Mouse (Mus musculus) kidney, adult 2 months (tissue): Measurements from ENCODE around the gene Creb3l2.

Experiments used
- CTCF ChIP-seq: fragments of 200-500 bp; conservative IDR thresholded peaks from 2 replicates; pipeline ENCODE4 v1.5.1; 2011; ENCODE audit warnings: low read depth, mild to moderate bottlenecking, control low read depth, low read length, moderate library complexity, mixed read lengths; ENCODE audit not compliant: insufficient read depth, insufficient read length
- POLR2A ChIP-seq: fragments of 200-500 bp; IDR thresholded peaks from one replicate; pipeline ENCODE4 v1.6.1; 2011; ENCODE audit warnings: low read depth, low read length, control low read depth

DNA sequence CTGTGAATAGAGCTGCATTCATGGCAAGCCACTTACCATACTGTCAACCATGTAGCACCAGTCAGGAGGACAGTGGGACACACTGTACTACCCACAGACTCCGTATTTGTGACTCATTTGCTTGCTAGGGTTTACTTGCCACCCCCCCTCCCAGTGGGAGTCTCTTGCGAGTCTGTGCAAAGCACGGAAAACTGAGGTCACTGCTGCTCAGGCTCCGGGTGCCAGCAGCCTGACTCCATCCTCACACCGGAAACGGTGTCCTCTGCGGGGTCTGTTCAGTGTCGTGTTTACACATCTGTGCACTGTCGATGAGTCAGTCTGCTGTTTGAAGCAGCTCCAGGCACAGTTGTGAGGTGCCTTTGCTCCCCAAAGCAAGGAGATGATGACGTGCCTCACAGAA is 43.0 kb downstream of the Creb3l2 start:
- TF ChIP-seq POLR2A (no peak), CTCF (no peak)
